Mouse (Mus musculus) kidney, postnatal 0 days (tissue): ENCODE measurements at regions not wholly inside any gene's neighbourhood (a gene's known extent, or its start where the extent isn't known, plus 50 kb on each side); places are given as distances from the start of the nearest gene placed in this dataset.

Source experiments
- ATAC-seq: fragments of 200-750 bp; cut with Nextera tagmentation; replicated peaks from 2 replicates; pipeline ENCODE4 v1.8.0; 2017; ENCODE audit warnings: low read depth, moderate number of reproducible peaks, moderate TSS enrichment, moderate library complexity; ENCODE audit not compliant: low FRiP score
- DNase-seq: peaks from one replicate; pipeline ENCODE4 v3.0.0-alpha.2; 2016; ENCODE audit warnings: low spot score
- H3K27ac ChIP-seq: fragments of 300-500 bp; sonication (generic); 2 replicates; pipeline ENCODE4 v1.5.1; 2014; ENCODE audit warnings: mild to moderate bottlenecking
- H3K27me3 ChIP-seq: fragments of 300-500 bp; sonication (generic); 2 replicates; pipeline ENCODE4 v1.6.1; 2014; ENCODE audit warnings: low read length, mixed read lengths; ENCODE audit not compliant: insufficient read depth
- H3K36me3 ChIP-seq: fragments of 300-500 bp; sonication (generic); 2 replicates; pipeline ENCODE4 v1.6.1; 2014; ENCODE audit warnings: low read length, mixed read lengths; ENCODE audit not compliant: insufficient read depth
- H3K4me1 ChIP-seq: fragments of 300-500 bp; sonication (generic); replicated peaks from 2 replicates; pipeline ENCODE4 v1.6.1; 2014; ENCODE audit warnings: antibody characterized with exemption, low read length, mixed read lengths; ENCODE audit not compliant: insufficient read depth
- H3K4me2 ChIP-seq: fragments of 300-500 bp; sonication (generic); 2 replicates; pipeline ENCODE4 v1.6.1; 2014; ENCODE audit warnings: mild to moderate bottlenecking, low read length, moderate library complexity, mixed read lengths
- H3K4me3 ChIP-seq: fragments of 300-500 bp; sonication (generic); replicated peaks from 2 replicates; pipeline ENCODE4 v1.5.1; 2014; ENCODE audit warnings: low read depth, low read length
- H3K9ac ChIP-seq: fragments of 300-500 bp; sonication (generic); 2 replicates; pipeline ENCODE4 v1.6.1; 2014; ENCODE audit warnings: low read depth, low read length
- H3K9me3 ChIP-seq: fragments of 300-500 bp; sonication (generic); replicated peaks from 2 replicates; pipeline ENCODE4 v1.6.1; 2016; ENCODE audit warnings: low read length, inconsistent platforms, mixed read lengths
- CTCF ChIP-seq: IDR thresholded peaks from 2 replicates; pipeline ENCODE4 v1.5.1; 2016; ENCODE audit warnings: antibody characterized with exemption, low read depth, mild to moderate bottlenecking, moderate library complexity
- whole genome bisulfite sequencing: fragments of 180-500 bp; shearing (Covaris S2); extraction: QIAGEN DNeasy Blood & Tissue Kit; methylation state at CpG from one replicate; pipeline ENCODE4 v1.1.7; 2014; 5-methylcytosine and 5-hydroxymethylcytosine counted together

DNA sequence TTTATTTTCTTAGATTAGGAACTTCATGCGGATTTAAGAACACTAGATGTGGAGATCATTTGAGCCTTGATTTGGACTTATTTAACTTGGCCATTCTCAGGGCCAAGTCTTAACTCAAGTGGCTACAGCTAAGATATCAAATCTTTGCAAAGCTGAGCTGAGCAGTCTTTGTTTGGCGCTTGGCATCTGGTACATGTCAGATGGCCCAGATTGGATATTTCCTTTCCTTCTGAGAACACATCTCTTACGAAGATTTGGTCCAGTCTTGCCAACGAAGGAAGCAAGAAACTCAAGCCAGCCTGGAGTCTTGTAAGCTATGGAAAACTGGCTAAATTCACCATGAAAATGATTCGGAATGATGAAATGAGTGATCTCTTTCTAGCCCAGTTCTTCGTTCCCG is 59.1 kb upstream of the Cdc42ep3 start:
- no peak for DNase-seq
- no peak overlapping the region for H3K9ac ChIP-seq
- no peaks in the 10 kb centered on the region for H3K4me1 ChIP-seq
- no peak for TF ChIP-seq CTCF
- no peaks in the 10 kb centered on the region for H3K36me3 ChIP-seq
- WGBS = 87% methylated on average over 7 of the region's 7 CpGs
- H3K4me3 ChIP-seq = no peak overlapping the region
- no peak overlapping the region for H3K4me2 ChIP-seq
- no peak overlapping the region for H3K27ac ChIP-seq
- no peak for ATAC-seq
- no peaks in the 10 kb centered on the region for H3K27me3 ChIP-seq
- H3K9me3 ChIP-seq = no peaks in the 10 kb centered on the region

DNA sequence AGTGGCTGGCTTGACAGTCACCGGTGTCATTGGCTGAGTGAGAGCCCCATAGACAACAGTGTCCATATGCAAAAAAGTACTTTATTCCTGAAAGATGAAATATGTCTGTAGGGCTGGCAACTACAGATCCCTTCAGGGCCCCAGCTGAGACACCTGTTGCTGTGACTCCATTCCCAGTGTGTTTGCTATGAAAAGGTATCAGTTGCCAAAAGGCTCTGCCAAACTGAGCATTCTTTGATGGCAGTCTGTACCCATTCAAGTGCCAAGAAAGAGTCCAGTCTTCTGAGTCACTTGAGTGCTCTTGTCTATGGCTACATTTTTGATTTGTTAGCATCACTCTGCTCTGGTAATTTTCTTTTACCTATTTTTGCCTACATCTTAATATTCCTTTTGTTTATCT is 63.1 kb upstream of the Cdc42ep3 start:
- DNase-seq (no peak), ATAC-seq (no peak)
- WGBS = 93% methylated on average over 1 of the region's 1 CpGs
- no peak overlapping the region for H3K4me3 ChIP-seq
- H3K4me2 ChIP-seq = no peak overlapping the region
- no peaks in the 10 kb centered on the region for H3K9me3 ChIP-seq
- no peak overlapping the region for H3K9ac ChIP-seq
- H3K36me3 ChIP-seq = no peaks in the 10 kb centered on the region
- H3K4me1 ChIP-seq = no peaks in the 10 kb centered on the region
- H3K27ac ChIP-seq = no peak overlapping the region
- no peak for TF ChIP-seq CTCF
- no peaks in the 10 kb centered on the region for H3K27me3 ChIP-seq

DNA sequence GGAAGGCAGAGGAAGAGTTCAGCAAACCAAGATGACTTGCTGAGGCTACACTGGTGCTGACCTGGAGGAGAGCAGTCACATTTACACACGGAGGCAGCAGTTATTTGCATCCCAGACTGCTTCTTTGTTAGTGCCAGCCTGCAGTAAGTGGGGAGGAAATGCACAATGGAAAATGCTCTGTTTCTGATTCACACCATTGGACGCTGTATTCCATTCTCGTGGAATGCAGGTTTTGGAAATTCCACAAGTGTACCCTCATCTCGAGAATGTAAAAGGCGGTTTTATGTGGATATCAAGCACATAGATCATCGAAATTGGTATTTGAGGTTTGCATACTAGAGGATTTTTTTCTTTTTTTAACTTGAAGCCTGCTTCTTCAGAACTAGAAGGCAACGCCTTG is 66.7 kb upstream of the Cdc42ep3 start:
- H3K4me3 ChIP-seq = no peak overlapping the region
- H3K27me3 ChIP-seq = no peaks in the 10 kb centered on the region
- no peak for DNase-seq
- 73% methylated on average over 7 of the region's 7 CpGs for WGBS
- H3K4me2 ChIP-seq = no peak overlapping the region
- no peak overlapping the region for H3K27ac ChIP-seq
- no peaks in the 10 kb centered on the region for H3K4me1 ChIP-seq
- TF ChIP-seq CTCF = no peak
- no peak overlapping the region for H3K9ac ChIP-seq
- ATAC-seq = no peak
- no peaks in the 10 kb centered on the region for H3K9me3 ChIP-seq
- H3K36me3 ChIP-seq = no peaks in the 10 kb centered on the region

DNA sequence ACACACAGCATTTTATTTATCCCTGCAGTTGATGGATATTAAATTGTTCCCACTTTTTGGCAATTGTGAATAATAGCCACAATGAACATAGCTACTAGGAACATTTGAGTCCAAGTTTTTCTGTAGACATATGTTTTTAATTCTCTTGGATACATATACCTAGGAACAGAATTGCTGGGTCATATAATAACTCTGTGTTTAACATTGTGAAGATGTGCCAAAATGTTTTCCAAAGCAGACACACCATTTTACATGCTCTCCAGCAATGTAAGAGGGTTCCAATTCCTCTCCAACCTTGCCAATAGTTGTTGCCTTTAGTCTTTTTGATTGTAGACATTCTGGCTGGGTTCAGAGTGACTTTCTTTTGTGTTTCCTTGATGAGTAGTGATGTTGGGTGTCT is 84.3 kb upstream of the Cdc42ep3 start:
- no peak for TF ChIP-seq CTCF
- ATAC-seq = no peak
- DNase-seq = no peak
- no peaks in the 10 kb centered on the region for H3K36me3 ChIP-seq
- H3K9ac ChIP-seq = no peak overlapping the region
- H3K4me1 ChIP-seq = no peaks in the 10 kb centered on the region
- H3K9me3 ChIP-seq = no peaks in the 10 kb centered on the region
- no peak overlapping the region for H3K4me3 ChIP-seq
- H3K27ac ChIP-seq = no peak overlapping the region
- H3K27me3 ChIP-seq = no peaks in the 10 kb centered on the region
- no peak overlapping the region for H3K4me2 ChIP-seq

DNA sequence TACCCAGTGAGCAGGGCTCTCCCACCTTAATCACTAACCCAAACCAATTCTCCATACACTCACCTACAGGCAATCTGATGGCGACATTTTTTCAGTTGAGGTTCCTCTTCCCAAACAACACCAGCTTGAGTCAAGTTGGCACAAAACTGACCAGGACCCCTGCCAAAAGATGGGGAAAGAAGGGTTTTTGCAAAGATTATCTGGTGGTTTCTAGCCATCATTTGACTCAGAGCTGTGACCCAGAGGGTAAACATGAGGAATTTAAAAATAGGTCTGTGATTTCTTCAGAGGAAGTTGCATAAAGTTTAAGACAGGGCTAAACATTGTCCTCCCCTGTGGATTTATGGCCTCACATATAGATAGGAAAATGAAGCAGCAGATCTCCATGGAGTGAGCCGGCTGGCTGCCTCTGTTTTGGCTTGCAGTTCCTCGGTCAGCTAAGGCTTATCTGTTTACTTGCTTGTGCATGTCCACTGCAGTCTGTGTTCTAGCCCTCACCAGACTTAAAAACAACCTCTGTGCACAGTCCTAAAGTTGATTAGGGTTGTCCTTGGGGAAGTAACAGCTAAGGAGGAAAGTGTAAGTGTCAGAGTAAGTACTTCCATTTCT is 87.7 kb upstream of the Cdc42ep3 start:
- no peak for TF ChIP-seq CTCF
- ATAC-seq (no peak), DNase-seq (peak; percentile 34)
- H3K4me2 ChIP-seq = no peak overlapping the region
- no peak overlapping the region for H3K9ac ChIP-seq
- H3K27me3 ChIP-seq = no peaks in the 10 kb centered on the region
- no peaks in the 10 kb centered on the region for H3K36me3 ChIP-seq
- no peak overlapping the region for H3K27ac ChIP-seq
- H3K4me3 ChIP-seq = no peak overlapping the region
- no peaks in the 10 kb centered on the region for H3K4me1 ChIP-seq
- no peaks in the 10 kb centered on the region for H3K9me3 ChIP-seq
- 45% methylated on average over 3 of the region's 3 CpGs for WGBS

DNA sequence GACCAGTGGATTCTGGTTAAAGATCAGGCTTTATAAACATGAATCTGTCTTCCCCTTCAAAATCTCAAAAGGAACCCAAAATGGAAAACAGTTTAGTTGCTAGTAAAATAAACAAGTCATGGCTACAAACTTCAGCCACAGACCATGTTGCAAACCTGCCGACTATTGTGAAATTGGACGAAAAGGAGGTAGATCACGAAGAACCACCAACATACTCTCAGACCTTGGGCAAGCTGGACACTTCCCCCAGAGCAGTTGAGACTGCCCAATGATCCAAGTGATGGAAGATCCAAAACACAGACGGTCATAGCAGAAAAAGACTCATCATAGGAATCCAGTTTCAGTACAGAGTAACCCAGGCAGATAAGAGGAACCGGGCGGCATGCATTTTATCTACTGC is 92.3 kb upstream of the Cdc42ep3 start:
- DNase-seq (peak; percentile 40), ATAC-seq (no peak)
- no peak overlapping the region for H3K27ac ChIP-seq
- no peak for TF ChIP-seq CTCF
- no peak overlapping the region for H3K4me3 ChIP-seq
- H3K27me3 ChIP-seq = no peaks in the 10 kb centered on the region
- no peak overlapping the region for H3K9ac ChIP-seq
- WGBS = 75% methylated on average over 6 of the region's 6 CpGs
- H3K9me3 ChIP-seq = no peaks in the 10 kb centered on the region
- no peak overlapping the region for H3K4me2 ChIP-seq
- 0 out of 2 replicates have a peak, but pooled peaks cover 3% of the 10 kb centered on the region for H3K4me1 ChIP-seq
- H3K36me3 ChIP-seq = no peaks in the 10 kb centered on the region
